Mouse (Mus musculus) midbrain, embryonic 16.5 days (tissue): ENCODE measurements around the gene Lrp1. TPM values are rescaled to one million over a fixed set of nuclear protein-coding genes. Genes with fewer than 3 reads are reported as not detected.

ENCODE experiments used
- ATAC-seq: fragments of 200-750 bp; cut with Nextera tagmentation; 2 replicates; pipeline ENCODE4 v1.8.0; 2017; ENCODE audit warnings: moderate TSS enrichment
- H3K27ac ChIP-seq: fragments of 300-500 bp; sonication (generic); 2 replicates; pipeline ENCODE4 v1.5.1; 2014; ENCODE audit warnings: mild to moderate bottlenecking, low read length, mixed read lengths
- H3K27me3 ChIP-seq: fragments of 300-500 bp; sonication (generic); 2 replicates; pipeline ENCODE4 v1.6.1; 2014; ENCODE audit warnings: low read depth, low read length, mixed read lengths; ENCODE audit not compliant: control insufficient read depth, insufficient read depth
- H3K36me3 ChIP-seq: fragments of 300-500 bp; sonication (generic); 2 replicates; pipeline ENCODE4 v1.6.1; 2014; ENCODE audit warnings: mild to moderate bottlenecking, low read length, moderate library complexity, mixed read lengths; ENCODE audit not compliant: control insufficient read depth, insufficient read depth
- H3K4me1 ChIP-seq: fragments of 300-500 bp; sonication (generic); 2 replicates; pipeline ENCODE4 v1.6.1; 2014; ENCODE audit warnings: mild to moderate bottlenecking, low read length, mixed read lengths; ENCODE audit not compliant: control insufficient read depth, insufficient read depth
- H3K4me2 ChIP-seq: fragments of 300-500 bp; sonication (generic); 2 replicates; pipeline ENCODE4 v1.6.1; 2014; ENCODE audit warnings: mild to moderate bottlenecking, low read length, mixed read lengths
- H3K4me3 ChIP-seq: fragments of 300-500 bp; sonication (generic); 2 replicates; pipeline ENCODE4 v1.5.1; 2014; ENCODE audit warnings: low read depth, mild to moderate bottlenecking, low read length, moderate library complexity, mixed read lengths
- H3K9ac ChIP-seq: fragments of 300-500 bp; sonication (generic); 2 replicates; pipeline ENCODE4 v1.6.1; 2014; ENCODE audit warnings: low read depth, low read length, mixed read lengths
- H3K9me3 ChIP-seq: fragments of 300-500 bp; sonication (generic); replicated peaks from 2 replicates; pipeline ENCODE4 v1.6.1; 2014; ENCODE audit warnings: mild to moderate bottlenecking, low read length, mixed read lengths; ENCODE audit not compliant: control insufficient read depth, poor library complexity, severe bottlenecking
- WGBS: fragments of 180-500 bp; shearing (Covaris S2); extraction: QIAGEN DNeasy Blood & Tissue Kit; methylation state at CpG from one replicate; pipeline ENCODE4 v1.1.7; 2014; 5-methylcytosine and 5-hydroxymethylcytosine counted together
- polyA plus RNA-seq: library from polyadenylated mRNA; unstranded; fragments of >200 nt; fragmentation: Nextera tagmentation; extraction: Ambion mirVana; gene quantifications from 2 replicates; pipeline ENCODE4 v1.2.1, GENCODE M21; 2015

Gene Lrp1
- polyA plus RNA-seq, 1 experiment from 2014 or later, result 110 TPM

GRCm38 (mm10) chr10:127632668-127633271, 11.8 kb upstream of the Lrp1 start:
- H3K9me3 ChIP-seq, result no peaks in the 10 kb centered on the region
- no peak overlapping the region for H3K4me2 ChIP-seq
- no peaks in the 10 kb centered on the region for H3K4me1 ChIP-seq
- H3K27me3 ChIP-seq, result no peaks in the 10 kb centered on the region
- no peak overlapping the region for H3K9ac ChIP-seq
- ATAC-seq, result no peak
- H3K36me3 ChIP-seq, result no peaks in the 10 kb centered on the region
- 85% methylated on average over 7 of the region's 7 CpGs for WGBS
- H3K4me3 ChIP-seq, result no peak overlapping the region
- no peak overlapping the region for H3K27ac ChIP-seq

- Histone ChIP-seq H3K9me3 (no peaks in the 10 kb centered on the region), H3K36me3 (no peaks in the 10 kb centered on the region), H3K27ac (no peak overlapping the region), H3K4me2 (no peak overlapping the region), H3K4me1 (no peaks in the 10 kb centered on the region), H3K4me3 (no peak overlapping the region), H3K27me3 (no peaks in the 10 kb centered on the region), H3K9ac (no peak overlapping the region)
- ATAC-seq, result no peak
- WGBS, result 92% methylated on average over 10 of the region's 10 CpGs
Observed at GRCm38 (mm10) chr10:127631261-127632214, 10.6 kb upstream of the Lrp1 start.

- H3K9ac ChIP-seq, result no peak overlapping the region
- ATAC-seq, result no peak
- no peak overlapping the region for H3K4me3 ChIP-seq
- no peaks in the 10 kb centered on the region for H3K27me3 ChIP-seq
- no peaks in the 10 kb centered on the region for H3K36me3 ChIP-seq
- H3K27ac ChIP-seq, result no peak overlapping the region
- 87% methylated on average over 3 of the region's 3 CpGs for WGBS
- H3K4me2 ChIP-seq, result no peak overlapping the region
- peaks cover 2% of the 10 kb centered on the region for H3K4me1 ChIP-seq
- H3K9me3 ChIP-seq, result no peaks in the 10 kb centered on the region
Observed at GRCm38 (mm10) chr10:127626433-127626832, 5.5 kb upstream of the Lrp1 start.

GRCm38 (mm10) chr10:127623439-127624216, 2.7 kb upstream of the Lrp1 start:
- no peak overlapping the region for H3K4me3 ChIP-seq
- ATAC-seq, result no peak
- H3K9me3 ChIP-seq, result no peaks in the 10 kb centered on the region
- H3K36me3 ChIP-seq, result no peaks in the 10 kb centered on the region; the same call in 1 of the 2 replicates
- H3K4me1 ChIP-seq, result peaks cover 10% of the 10 kb centered on the region
- no peaks in the 10 kb centered on the region for H3K27me3 ChIP-seq
- H3K27ac ChIP-seq, result no peak overlapping the region
- no peak overlapping the region for H3K9ac ChIP-seq
- 94% methylated on average over 6 of the region's 6 CpGs for WGBS
- no peak overlapping the region for H3K4me2 ChIP-seq

- Histone ChIP-seq H3K4me2 (no peak overlapping the region), H3K27ac (no peak overlapping the region), H3K4me3 (no peak overlapping the region), H3K4me1 (peaks cover 20% of the 10 kb centered on the region), H3K9ac (no peak overlapping the region), H3K36me3 (no peaks in the 10 kb centered on the region; the same call in 1 of the 2 replicates), H3K9me3 (no peaks in the 10 kb centered on the region), H3K27me3 (no peaks in the 10 kb centered on the region)
- WGBS, result 61% methylated on average over 4 of the region's 4 CpGs
- ATAC-seq, result no peak
Observed at GRCm38 (mm10) chr10:127622661-127623060, 1.7 kb upstream of the Lrp1 start.

GRCm38 (mm10) chr10:127622057-127622392, 1.1 kb upstream of the Lrp1 start:
- Histone ChIP-seq H3K4me1 (peaks cover 26% of the 10 kb centered on the region), H3K9me3 (no peaks in the 10 kb centered on the region), H3K27ac (peak overlapping the region; percentile 23; the same call in 1 of the 2 replicates), H3K4me2 (peak overlapping the region; percentile 96), H3K36me3 (no peaks in the 10 kb centered on the region; the same call in 1 of the 2 replicates), H3K27me3 (no peaks in the 10 kb centered on the region), H3K4me3 (peak overlapping the region; percentile 68), H3K9ac (peak overlapping the region; percentile 62; the same call in 1 of the 2 replicates)
- WGBS, result 1% methylated on average over 13 of the region's 13 CpGs
- peak; percentile 9; the same call in 1 of the 2 replicates for ATAC-seq

GRCm38 (mm10) chr10:127621191-127622056, 476 bp upstream of the Lrp1 start:
- Histone ChIP-seq H3K36me3 (no peaks in the 10 kb centered on the region; the same call in 1 of the 2 replicates), H3K9ac (peak overlapping the region; percentile 62), H3K27me3 (no peaks in the 10 kb centered on the region), H3K4me1 (peaks cover 32% of the 10 kb centered on the region), H3K4me2 (peak overlapping the region; percentile 96), H3K9me3 (no peaks in the 10 kb centered on the region), H3K27ac (peak overlapping the region; percentile 85), H3K4me3 (peak overlapping the region; percentile 68)
- peak; percentile 83 for ATAC-seq
- 1% methylated on average over 36 of the region's 39 CpGs for WGBS

- peak overlapping the region; percentile 85 for H3K27ac ChIP-seq
- H3K4me1 ChIP-seq, result peaks cover 47% of the 10 kb centered on the region
- no peaks in the 10 kb centered on the region for H3K27me3 ChIP-seq
- H3K4me2 ChIP-seq, result peak overlapping the region; percentile 96
- H3K9me3 ChIP-seq, result no peaks in the 10 kb centered on the region
- WGBS, result under 1% methylated on average over 12 of the region's 12 CpGs
- ATAC-seq, result peak; percentile 11; the same call in 1 of the 2 replicates
- H3K9ac ChIP-seq, result peak overlapping the region; percentile 89
- H3K4me3 ChIP-seq, result peak overlapping the region; percentile 68
- H3K36me3 ChIP-seq, result no peaks in the 10 kb centered on the region; the same call in 1 of the 2 replicates
Observed at GRCm38 (mm10) chr10:127619941-127620405, 975 bp downstream of the Lrp1 start.
